8 mouse cellular contexts compared by ENCODE assay signal in the genomic region with DNA sequence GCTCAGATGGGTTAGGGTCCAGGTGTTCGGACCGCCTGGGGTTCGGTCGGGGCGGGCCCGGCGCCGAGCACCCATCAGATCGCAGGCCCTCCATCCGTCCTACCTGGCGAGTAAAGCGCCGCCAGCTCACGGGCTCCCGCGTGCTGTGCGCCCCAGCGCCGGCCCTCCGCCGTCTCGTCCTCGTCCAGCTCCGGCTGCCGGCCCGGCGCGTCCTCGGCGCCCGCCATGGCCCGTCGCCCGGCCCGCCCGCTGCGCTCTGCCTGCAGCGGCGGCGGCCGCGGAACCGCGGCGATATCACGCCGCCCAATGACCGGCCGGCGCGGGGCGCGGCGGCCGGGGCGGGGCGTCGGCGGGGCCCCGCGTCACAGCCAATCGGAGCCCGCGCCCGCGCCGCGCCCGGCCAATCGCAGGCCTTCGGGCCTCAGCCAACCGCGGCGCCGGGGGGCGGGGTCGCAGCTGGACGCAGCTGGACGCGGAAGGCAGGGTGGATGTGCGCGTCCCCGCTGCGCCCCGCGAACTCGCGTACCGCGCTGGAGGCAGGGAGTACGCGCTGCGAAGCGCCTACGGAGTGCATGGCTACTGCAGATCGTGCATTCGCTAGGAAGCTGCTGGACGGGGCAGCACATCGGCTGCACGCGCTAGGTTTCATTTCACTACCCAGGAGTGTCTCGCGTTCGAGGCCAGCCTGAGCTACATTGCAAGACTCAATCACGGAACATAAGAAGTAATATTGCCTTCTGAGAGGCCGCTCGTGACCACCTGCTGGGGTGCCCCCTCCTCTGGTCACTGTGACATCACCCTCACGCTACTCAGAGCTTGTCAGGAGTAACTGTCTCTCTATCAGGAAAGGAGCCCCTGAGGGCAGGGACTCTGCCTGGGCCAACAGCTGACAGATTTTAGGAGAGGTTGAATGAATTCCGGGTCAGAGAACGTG. TPM values are rescaled to one million over a fixed set of nuclear protein-coding genes. Genes with fewer than 3 reads are reported as not detected.
DNase-seq lines count a peak whose midpoint lies in the region; ATAC-seq lines count a peak whose summit lies in the region.

A gene (minus strand): TSS at position 227 of the 934 bp plus-strand sequence.

- intact Hi-C loops in left cerebral cortex, postnatal 10 days (cut with DNase I): no loop called here

- DNase-seq in adrenal gland, adult (ENCODE audit: inconsistent age in 2 of 2, low spot score in 1 of 2): peak; percentile 96 to 97
- peak; percentile 94 for DNase-seq in embryo, embryonic 10 days (ENCODE audit: low spot score)
- peak; percentile 98 for DNase-seq in gastrocnemius, postnatal 10 days
- DNase-seq in hindlimb bud, embryonic 11.5 days (ENCODE audit: extremely low spot score, low read depth, low spot score): peak; percentile 49
- peak; percentile 93 to 99 for DNase-seq in left cerebral cortex, postnatal 10 days (ENCODE audit: extremely low spot score in 1 of 2, low spot score in 2 of 2)
- peak; percentile 97 for DNase-seq in right cerebral cortex, postnatal 10 days (ENCODE audit: low spot score in 2 of 2)
- peak; percentile 97 for DNase-seq in urinary bladder, postnatal 14 days (ENCODE audit: low spot score)

- peak; percentile 79 for ATAC-seq in megakaryocyte progenitor cell, adult 5-6 weeks (replicated peaks; ENCODE audit: poor library complexity)

RNA-seq across cellular contexts. Expression of the gene that starts here (rescaled TPM):
- total RNA-seq in gastrocnemius, postnatal 10 days (2021): 10 to 100 TPM; 10.6 to 15.8 TPM
- 10 to 100 TPM; 47.2 to 47.5 TPM for total RNA-seq in left cerebral cortex, postnatal 10 days (2021)
- 3.7 TPM in 1 of 2 replicates, not detected in the other for total RNA-seq in megakaryocyte progenitor cell, adult 5-6 weeks (2015)
- total RNA-seq in megakaryocyte progenitor cell, adult 5-6 weeks (2017): not detected in 2 replicates

Comparison
In these comparisons a context has a peak if more than half of its experiments do, and no peak if none do; other contexts are left out.
1. Peak in every context shown above with its lines: DNase-seq and ATAC-seq.